Mouse (Mus musculus): Measurements from ENCODE around the gene Ldhd. TPM values are rescaled to one million over a fixed set of nuclear protein-coding genes. Genes with fewer than 3 reads are reported as not detected.
"Not testable (repeated sequence)": the region's sequence is repeated elsewhere in the genome, so short reads cannot be mapped to it uniquely, and the experiment has no call there.

Gene Ldhd
- 1 to 10 TPM; 6.8 to 7.8 TPM for total RNA-seq (2021)
- long read RNA-seq, experiment 1, partial matches to known transcripts = 0 of 4 reads
- long read RNA-seq, experiment 1, other reads (novel, unspliced or antisense) = 0 of 4 reads
- long read RNA-seq, experiment 2, partial matches to known transcripts = 0 of 2 reads
- long read RNA-seq, experiment 2, other reads (novel, unspliced or antisense) = 1 of 2 reads

GRCm38 (mm10) chr8:111630105-111630521, at the start of gene Ldhd:
TSS of gene Ldhd (minus strand) at chr8:111630374.
- peak in 1 of 2 experiments; percentile 50 for DNase-seq (ENCODE audit: low spot score in 2 of 2)
- no peak for TF ChIP-seq CTCF (conservative IDR thresholded peaks at IDR 0.05)
- Histone ChIP-seq H3K4me3 (peak within 1 kb of the TSS; percentile 58), H3K27ac (peak within 1 kb of the TSS; percentile 74)

GRCm38 (mm10) chr8:111678848-111679247, 48.7 kb upstream of the Ldhd start:
- no peak for TF ChIP-seq CTCF (conservative IDR thresholded peaks at IDR 0.05)
- Histone ChIP-seq H3K27ac (no peak overlapping the region), H3K4me3 (no peak overlapping the region)
- peak; percentile 47 to 67 for DNase-seq (ENCODE audit: low spot score in 2 of 2)

GRCm38 (mm10) chr8:111678111-111678510, 47.9 kb upstream of the Ldhd start:
- no peak overlapping the region for H3K27ac ChIP-seq
- peak; percentile 87 for TF ChIP-seq CTCF (conservative IDR thresholded peaks at IDR 0.05)
- peak; percentile 64 to 73 for DNase-seq (ENCODE audit: low spot score in 2 of 2)
- no peak overlapping the region for H3K4me3 ChIP-seq

GRCm38 (mm10) chr8:111676237-111676636, 46.1 kb upstream of the Ldhd start:
- no peak overlapping the region for H3K4me3 ChIP-seq
- no peak for DNase-seq (ENCODE audit: low spot score in 2 of 2)
- peak; percentile 69 for TF ChIP-seq CTCF (conservative IDR thresholded peaks at IDR 0.05)

GRCm38 (mm10) chr8:111666751-111667150, 36.6 kb upstream of the Ldhd start:
- no peak for DNase-seq (ENCODE audit: low spot score in 2 of 2)
- 0 out of 2 replicates have a peak, but pooled peaks have one; percentile 7 for TF ChIP-seq CTCF (conservative IDR thresholded peaks at IDR 0.05)
- no peak overlapping the region for H3K4me3 ChIP-seq
- H3K27ac ChIP-seq = no peak overlapping the region

More at GRCm38 (mm10) chr8:111676237-111676636, 46.1 kb upstream of the Ldhd start:
- no peak overlapping the region for H3K27ac ChIP-seq

GRCm38 (mm10) chr8:111662473-111662872, 32.3 kb upstream of the Ldhd start:
- peak; percentile 58 to 72 for DNase-seq (ENCODE audit: low spot score in 2 of 2)
- peak; percentile 90 for TF ChIP-seq CTCF (conservative IDR thresholded peaks at IDR 0.05)
- no peak overlapping the region for H3K4me3 ChIP-seq
- H3K27ac ChIP-seq = no peak overlapping the region

GRCm38 (mm10) chr8:111658819-111659423, 28.7 kb upstream of the Ldhd start:
- TF ChIP-seq CTCF (conservative IDR thresholded peaks at IDR 0.05) = no peak
- DNase-seq (ENCODE audit: low spot score in 2 of 2) = no peak
- H3K4me3 ChIP-seq = no peak overlapping the region
- peak overlapping the region; percentile 36; the same call in 1 of the 2 replicates for H3K27ac ChIP-seq

- no peak for DNase-seq (ENCODE audit: low spot score in 2 of 2)
- no peak overlapping the region for H3K4me3 ChIP-seq
- TF ChIP-seq CTCF (conservative IDR thresholded peaks at IDR 0.05) = no peak
- H3K27ac ChIP-seq = no peak overlapping the region
Measured at GRCm38 (mm10) chr8:111657312-111657854, 27.2 kb upstream of the Ldhd start.

GRCm38 (mm10) chr8:111653524-111653923, 23.4 kb upstream of the Ldhd start:
- Histone ChIP-seq H3K4me3 (no peak overlapping the region), H3K27ac (no peak overlapping the region)
- no peak for DNase-seq (ENCODE audit: low spot score in 2 of 2)
- TF ChIP-seq CTCF (conservative IDR thresholded peaks at IDR 0.05) = no peak

- no peak for TF ChIP-seq CTCF (conservative IDR thresholded peaks at IDR 0.05)
- no peak overlapping the region for H3K27ac ChIP-seq
- no peak for DNase-seq (ENCODE audit: low spot score in 2 of 2)
- no peak overlapping the region for H3K4me3 ChIP-seq
Measured at GRCm38 (mm10) chr8:111650651-111651050, 20.5 kb upstream of the Ldhd start.

GRCm38 (mm10) chr8:111648834-111649233, 18.7 kb upstream of the Ldhd start:
- H3K27ac ChIP-seq = no peak overlapping the region
- no peak for DNase-seq (ENCODE audit: low spot score in 2 of 2)
- H3K4me3 ChIP-seq = no peak overlapping the region
- TF ChIP-seq CTCF (conservative IDR thresholded peaks at IDR 0.05) = no peak

GRCm38 (mm10) chr8:111645715-111646114, 15.5 kb upstream of the Ldhd start:
- no peak overlapping the region for H3K27ac ChIP-seq
- no peak for DNase-seq (ENCODE audit: low spot score in 2 of 2)
- TF ChIP-seq CTCF (conservative IDR thresholded peaks at IDR 0.05) = no peak
- H3K4me3 ChIP-seq = no peak overlapping the region

- not testable (repeated sequence) for DNase-seq (ENCODE audit: low spot score in 2 of 2)
- H3K27ac ChIP-seq = peak overlapping the region; percentile 91
- H3K4me3 ChIP-seq = peak overlapping the region; percentile 99
Measured at GRCm38 (mm10) chr8:111644286-111645051, 14.3 kb upstream of the Ldhd start.

All from layer of hippocampus, adult 2 months (tissue).